Mouse (Mus musculus) neural tube, embryonic 14.5 days (tissue): ENCODE data around the gene Gm45837. TPM values are rescaled to one million over a fixed set of nuclear protein-coding genes. Genes with fewer than 3 reads are reported as not detected.
A peak's percentile ranks its signal among the peaks of the same experiment; 100 is the strongest.

Source experiments
- ATAC-seq: fragments of 200-750 bp; cut with Nextera tagmentation; 2 replicates; pipeline ENCODE4 v1.8.0; 2017; ENCODE audit warnings: low read depth, mild to moderate bottlenecking, moderate TSS enrichment, moderate library complexity
- H3K27ac ChIP-seq: fragments of 300-500 bp; sonication (generic); 2 replicates; pipeline ENCODE4 v1.5.1; 2014; ENCODE audit warnings: low read depth, mild to moderate bottlenecking, control low read depth, low read length, moderate library complexity, mixed read lengths
- H3K27me3 ChIP-seq: fragments of 300-500 bp; sonication (generic); 2 replicates; pipeline ENCODE4 v1.6.1; 2014; ENCODE audit warnings: low read length; ENCODE audit not compliant: control insufficient read depth, insufficient read depth
- H3K36me3 ChIP-seq: fragments of 300-500 bp; sonication (generic); 2 replicates; pipeline ENCODE4 v1.6.1; 2014; ENCODE audit warnings: low read length, mixed read lengths; ENCODE audit not compliant: control insufficient read depth, insufficient read depth
- H3K4me1 ChIP-seq: fragments of 300-500 bp; sonication (generic); 2 replicates; pipeline ENCODE4 v1.6.1; 2014; ENCODE audit warnings: low read length; ENCODE audit not compliant: control insufficient read depth, insufficient read depth
- H3K4me2 ChIP-seq: fragments of 300-500 bp; sonication (generic); 2 replicates; pipeline ENCODE4 v1.6.1; 2014; ENCODE audit warnings: mild to moderate bottlenecking, low read depth, low read length, control low read depth
- H3K4me3 ChIP-seq: fragments of 300-500 bp; sonication (generic); 2 replicates; pipeline ENCODE4 v1.5.1; 2014; ENCODE audit warnings: low read depth, low read length, control low read depth, mixed read lengths
- H3K9ac ChIP-seq: fragments of 300-500 bp; sonication (generic); replicated peaks from 2 replicates; pipeline ENCODE4 v1.6.1; 2014; ENCODE audit warnings: low read depth, mild to moderate bottlenecking, control low read depth, low read length, mixed read lengths
- H3K9me3 ChIP-seq: fragments of 300-500 bp; sonication (generic); 2 replicates; pipeline ENCODE4 v1.6.1; 2016; ENCODE audit warnings: low read length; ENCODE audit not compliant: control insufficient read depth
- WGBS: fragments of 180-500 bp; shearing (Covaris S2); extraction: QIAGEN DNeasy Blood & Tissue Kit; methylation state at CpG from one replicate; pipeline ENCODE4 v1.1.7; 2014; 5-methylcytosine and 5-hydroxymethylcytosine counted together
- polyA plus RNA-seq: library from polyadenylated mRNA; unstranded; fragments of >200 nt; fragmentation: Nextera tagmentation; extraction: Ambion mirVana; gene quantifications from 2 replicates; pipeline ENCODE4 v1.2.1, GENCODE M21; 2014

Gm45837 gene
- polyA plus RNA-seq, 1 experiment from 2014 or later, result not detected

- Histone ChIP-seq H3K4me1 (peaks cover 3% of the 10 kb centered on the region; the same call in 1 of the 2 replicates), H3K27me3 (no peaks in the 10 kb centered on the region), H3K36me3 (no peaks in the 10 kb centered on the region), H3K4me3 (no peak overlapping the region), H3K9ac (no peak overlapping the region), H3K4me2 (no peak overlapping the region), H3K9me3 (no peaks in the 10 kb centered on the region), H3K27ac (no peak overlapping the region)
- no peak for ATAC-seq
- 85% methylated on average over 4 of the region's 4 CpGs for WGBS
These were observed 33.5 kb downstream of the Gm45837 start for GRCm38 (mm10) chr7:101444211-101444610.

GRCm38 (mm10) chr7:101449855-101450254 lies 39.2 kb downstream of the Gm45837 start:
- Histone ChIP-seq H3K4me2 (no peak overlapping the region), H3K27ac (no peak overlapping the region), H3K9me3 (no peaks in the 10 kb centered on the region), H3K36me3 (no peaks in the 10 kb centered on the region), H3K9ac (no peak overlapping the region), H3K4me3 (no peak overlapping the region), H3K27me3 (no peaks in the 10 kb centered on the region), H3K4me1 (no peaks in the 10 kb centered on the region)
- 44% methylated on average over 3 of the region's 3 CpGs for WGBS
- ATAC-seq, result no peak

- Histone ChIP-seq H3K4me1 (0 out of 2 replicates have a peak, but pooled peaks cover 3% of the 10 kb centered on the region), H3K9me3 (no peaks in the 10 kb centered on the region), H3K36me3 (no peaks in the 10 kb centered on the region), H3K4me3 (peak overlapping the region; percentile 45), H3K9ac (peak overlapping the region; percentile 41), H3K4me2 (peak overlapping the region; percentile 89), H3K27me3 (no peaks in the 10 kb centered on the region), H3K27ac (no peak overlapping the region)
- under 1% methylated on average over 57 of the region's 68 CpGs for whole genome bisulfite sequencing
- peak; percentile 89 for ATAC-seq
These were observed 40.0 kb downstream of the Gm45837 start for GRCm38 (mm10) chr7:101450422-101451401.

- Histone ChIP-seq H3K4me2 (peak overlapping the region; percentile 89), H3K27me3 (no peaks in the 10 kb centered on the region), H3K36me3 (no peaks in the 10 kb centered on the region), H3K4me1 (0 out of 2 replicates have a peak, but pooled peaks cover 3% of the 10 kb centered on the region), H3K27ac (no peak overlapping the region), H3K9ac (no peak overlapping the region), H3K9me3 (no peaks in the 10 kb centered on the region), H3K4me3 (no peak overlapping the region)
- WGBS, result 85% methylated on average over 3 of the region's 3 CpGs
- no peak for ATAC-seq
These were observed 42.0 kb downstream of the Gm45837 start for GRCm38 (mm10) chr7:101452669-101453068.

GRCm38 (mm10) chr7:101453296-101453695 lies 42.6 kb downstream of the Gm45837 start:
- 81% methylated on average over 3 of the region's 3 CpGs for WGBS
- no peak overlapping the region for H3K4me3 ChIP-seq
- no peak overlapping the region; the same call in 1 of the 2 replicates for H3K4me2 ChIP-seq
- no peaks in the 10 kb centered on the region for H3K36me3 ChIP-seq
- 0 out of 2 replicates have a peak, but pooled peaks cover 3% of the 10 kb centered on the region for H3K4me1 ChIP-seq
- no peak overlapping the region for H3K27ac ChIP-seq
- H3K27me3 ChIP-seq, result no peaks in the 10 kb centered on the region
- no peak for ATAC-seq
- no peak overlapping the region for H3K9ac ChIP-seq
- H3K9me3 ChIP-seq, result no peaks in the 10 kb centered on the region

- no peaks in the 10 kb centered on the region for H3K9me3 ChIP-seq
- H3K9ac ChIP-seq, result no peak overlapping the region
- no peak overlapping the region for H3K4me3 ChIP-seq
- H3K27me3 ChIP-seq, result no peaks in the 10 kb centered on the region
- 28% methylated on average over 8 of the region's 8 CpGs for WGBS
- H3K27ac ChIP-seq, result no peak overlapping the region
- H3K4me1 ChIP-seq, result 0 out of 2 replicates have a peak, but pooled peaks cover 3% of the 10 kb centered on the region
- no peak for ATAC-seq
- H3K4me2 ChIP-seq, result no peak overlapping the region; the same call in 1 of the 2 replicates
- H3K36me3 ChIP-seq, result no peaks in the 10 kb centered on the region
These were observed 43.0 kb downstream of the Gm45837 start for GRCm38 (mm10) chr7:101453725-101454124.

- Histone ChIP-seq H3K4me3 (no peak overlapping the region), H3K9me3 (no peaks in the 10 kb centered on the region), H3K27me3 (no peaks in the 10 kb centered on the region), H3K36me3 (no peaks in the 10 kb centered on the region), H3K27ac (no peak overlapping the region), H3K9ac (no peak overlapping the region), H3K4me1 (0 out of 2 replicates have a peak, but pooled peaks cover 3% of the 10 kb centered on the region), H3K4me2 (no peak overlapping the region)
- 85% methylated on average over 9 of the region's 9 CpGs for WGBS
- no peak for ATAC-seq
These were observed 43.8 kb downstream of the Gm45837 start for GRCm38 (mm10) chr7:101454479-101454878.

- H3K27ac ChIP-seq, result no peak overlapping the region
- no peak for ATAC-seq
These were observed 44.5 kb downstream of the Gm45837 start for GRCm38 (mm10) chr7:101455141-101455540.

GRCm38 (mm10) chr7:101456318-101456717 lies 45.6 kb downstream of the Gm45837 start:
- Histone ChIP-seq H3K36me3 (no peaks in the 10 kb centered on the region), H3K4me3 (no peak overlapping the region), H3K4me1 (0 out of 2 replicates have a peak, but pooled peaks cover 7% of the 10 kb centered on the region), H3K9me3 (no peaks in the 10 kb centered on the region), H3K27ac (no peak overlapping the region), H3K27me3 (no peaks in the 10 kb centered on the region), H3K9ac (no peak overlapping the region), H3K4me2 (no peak overlapping the region)
- WGBS, result 79% methylated on average over 4 of the region's 4 CpGs
- no peak for ATAC-seq

More at GRCm38 (mm10) chr7:101455141-101455540, 44.5 kb downstream of the Gm45837 start:
- Histone ChIP-seq H3K9me3 (no peaks in the 10 kb centered on the region), H3K4me1 (0 out of 2 replicates have a peak, but pooled peaks cover 3% of the 10 kb centered on the region), H3K4me2 (no peak overlapping the region), H3K27me3 (no peaks in the 10 kb centered on the region), H3K4me3 (no peak overlapping the region), H3K9ac (no peak overlapping the region), H3K36me3 (no peaks in the 10 kb centered on the region)
- WGBS, result 64% methylated on average over 6 of the region's 6 CpGs
